Mouse (Mus musculus): ENCODE results near the gene Tox2.

DNA sequence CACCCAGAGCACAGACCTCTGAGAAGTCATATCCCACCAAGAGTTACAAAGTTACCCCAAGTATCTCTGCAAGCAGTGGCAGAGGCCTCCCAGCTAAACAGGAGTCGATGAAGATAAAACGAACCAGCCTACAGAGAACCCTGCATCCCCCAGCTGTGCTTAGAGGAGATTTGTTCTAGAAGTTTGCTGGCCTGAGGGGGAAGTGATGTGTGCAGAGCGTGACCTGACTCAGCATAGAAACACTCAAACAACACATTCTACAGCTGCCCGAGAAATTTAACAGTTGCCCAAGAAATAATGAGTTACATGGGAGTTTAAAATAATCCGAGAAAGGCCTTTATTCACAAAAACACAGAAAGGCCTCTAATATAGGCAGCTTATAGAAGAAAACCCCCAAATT lies 155.7 kb downstream of the Tox2 start:
- no peak for TF ChIP-seq CTCF (IDR thresholded peaks at IDR 0.05)
- TF ChIP-seq EP300 (IDR thresholded peaks at IDR 0.05), result no peak

All from lung, postnatal 0 days (tissue).